Mouse (Mus musculus) neural tube, embryonic 10.5 days (tissue): ENCODE data around the gene Mreg.

Source experiments
- DNase-seq: peaks from one replicate; pipeline ENCODE4 v3.0.0-alpha.2; 2017; ENCODE audit warnings: low spot score; ENCODE audit errors: extremely low spot score

The Mreg gene

DNA sequence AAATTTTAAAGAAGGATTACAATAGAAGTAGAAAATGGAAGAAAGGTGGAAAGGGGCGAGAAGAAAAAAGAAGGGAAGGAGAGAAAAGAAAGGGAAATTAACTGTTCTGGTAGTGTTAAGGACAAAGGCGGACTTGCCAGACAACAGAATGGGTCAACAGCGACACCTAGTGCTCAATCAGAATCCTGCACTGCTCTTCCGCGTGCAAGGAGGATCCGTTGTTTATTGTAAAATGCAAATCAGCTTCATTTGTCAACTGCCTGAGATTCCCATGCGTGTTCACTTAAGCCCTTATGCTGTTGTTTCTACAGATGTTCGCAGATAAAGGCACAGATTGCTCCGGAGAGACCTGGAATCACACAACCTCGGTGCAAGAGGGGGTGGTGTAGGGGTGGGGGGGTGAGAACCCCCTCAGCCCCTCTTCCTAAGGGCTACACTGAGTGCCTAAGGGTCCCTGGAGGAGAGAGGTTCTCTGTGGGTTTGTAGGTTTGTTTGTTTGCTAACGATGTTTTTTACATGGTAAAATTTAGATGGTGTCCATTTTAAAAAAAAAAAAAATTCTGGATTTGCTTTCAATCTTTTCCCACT, 70.1 kb downstream of the Mreg start:
- DNase-seq: peak; percentile 69

DNA sequence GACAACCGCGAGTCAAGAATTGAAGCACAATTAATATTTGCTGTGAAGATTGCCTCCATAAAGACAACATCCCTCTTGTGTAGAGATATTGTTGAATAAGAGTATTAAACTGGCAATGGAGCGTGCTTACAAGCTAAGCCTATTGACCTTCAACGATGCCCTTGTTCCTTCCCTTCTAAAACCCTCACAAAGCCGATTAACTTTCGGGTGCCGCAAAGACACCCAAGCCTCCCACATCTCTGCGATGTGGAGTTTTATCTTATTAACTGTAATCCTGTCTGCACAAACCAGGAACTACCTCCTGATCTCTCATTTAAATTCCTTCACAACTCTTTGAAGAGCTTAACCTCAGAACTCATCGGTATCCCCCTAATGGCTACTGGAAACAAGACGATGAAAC, 76.0 kb downstream of the Mreg start:
- DNase-seq: no peak

DNA sequence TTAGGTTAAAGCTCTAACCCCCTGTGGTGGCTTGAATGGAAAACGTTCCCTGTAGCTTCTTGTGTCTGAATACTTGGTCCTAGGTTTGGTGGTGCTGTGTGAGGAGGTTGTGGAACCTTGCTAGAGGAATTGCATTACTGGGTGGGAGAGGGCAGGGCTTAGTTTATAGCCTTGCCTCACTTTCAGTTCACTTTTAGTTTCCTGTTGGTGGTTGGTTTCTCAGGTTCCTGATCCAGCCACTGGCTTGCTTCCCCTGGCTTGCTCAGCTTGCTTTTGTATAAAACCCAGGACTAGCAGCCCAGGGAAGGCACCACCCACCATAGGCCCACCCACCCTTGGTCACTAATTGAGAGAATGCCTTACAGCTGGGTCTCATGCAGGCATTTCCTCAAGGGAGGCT, 77.6 kb downstream of the Mreg start:
- DNase-seq: no peak

DNA sequence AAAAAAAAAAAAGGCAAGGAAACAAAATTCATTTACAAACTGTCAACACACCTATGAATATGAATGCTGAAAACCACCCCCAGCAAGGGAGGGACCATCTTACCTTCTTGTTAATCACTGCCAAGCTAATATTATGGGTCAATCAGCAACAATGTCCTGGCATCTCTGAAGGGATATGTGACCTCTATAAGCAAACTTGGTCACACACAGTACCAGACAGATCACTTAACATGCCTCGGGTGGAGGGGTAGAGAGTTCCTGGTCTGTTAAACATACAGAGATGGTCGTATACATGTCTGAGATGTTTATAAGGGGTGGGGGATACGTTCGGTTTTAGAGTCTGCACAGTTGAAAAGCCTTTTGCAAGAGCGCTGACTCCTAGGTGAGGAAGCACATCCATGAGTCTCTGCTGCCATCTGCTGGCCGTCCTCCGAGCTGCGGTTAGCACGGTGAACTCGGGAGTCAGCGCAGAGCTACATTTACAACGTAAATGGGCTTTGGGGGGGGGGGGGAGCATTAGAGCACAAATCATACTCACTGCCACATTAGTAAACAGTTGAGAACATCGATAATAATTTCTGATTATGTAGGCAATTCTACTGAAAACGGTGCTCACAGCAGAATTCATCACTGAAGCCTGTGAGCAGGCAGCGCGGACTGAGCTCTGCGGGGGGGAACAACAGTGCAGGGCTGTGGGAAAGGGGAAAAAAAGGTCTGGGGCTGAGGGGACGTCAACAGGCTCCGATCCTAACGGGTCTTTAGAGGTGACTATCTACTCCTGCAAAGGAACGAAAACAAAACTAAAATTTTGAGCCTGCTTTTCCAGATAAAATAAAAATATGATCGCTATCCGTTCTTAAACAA, 88.4 kb downstream of the Mreg start:
- peak; percentile 95 for DNase-seq

DNA sequence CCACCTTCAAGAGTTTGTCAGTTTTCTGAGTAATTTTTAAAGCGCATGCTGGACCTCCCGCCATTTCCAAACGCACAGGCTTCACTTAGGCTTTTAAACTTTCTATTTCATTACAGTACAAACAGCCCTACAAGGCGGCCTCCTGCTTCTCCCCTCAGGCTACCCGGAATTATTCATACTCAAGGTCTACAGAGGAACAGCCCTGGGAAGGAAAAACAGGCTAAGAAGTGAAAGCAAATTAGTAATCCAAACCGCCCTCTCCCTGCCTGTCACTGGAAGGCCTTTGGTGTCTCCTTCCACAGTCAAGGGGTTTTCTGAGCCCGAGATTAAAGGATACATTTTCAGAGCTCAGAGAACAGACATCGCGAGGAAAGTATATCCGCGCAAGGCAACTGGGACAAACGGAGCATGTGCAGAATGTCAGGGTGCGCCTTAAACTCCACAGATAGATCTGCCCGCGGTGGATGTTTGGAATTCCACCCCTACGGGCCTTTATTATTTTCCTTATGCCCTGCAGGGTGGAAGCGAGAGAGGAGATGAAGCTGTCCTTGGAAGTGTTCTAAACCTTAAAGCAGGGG, 90.4 kb downstream of the Mreg start:
- no peak for DNase-seq

DNA sequence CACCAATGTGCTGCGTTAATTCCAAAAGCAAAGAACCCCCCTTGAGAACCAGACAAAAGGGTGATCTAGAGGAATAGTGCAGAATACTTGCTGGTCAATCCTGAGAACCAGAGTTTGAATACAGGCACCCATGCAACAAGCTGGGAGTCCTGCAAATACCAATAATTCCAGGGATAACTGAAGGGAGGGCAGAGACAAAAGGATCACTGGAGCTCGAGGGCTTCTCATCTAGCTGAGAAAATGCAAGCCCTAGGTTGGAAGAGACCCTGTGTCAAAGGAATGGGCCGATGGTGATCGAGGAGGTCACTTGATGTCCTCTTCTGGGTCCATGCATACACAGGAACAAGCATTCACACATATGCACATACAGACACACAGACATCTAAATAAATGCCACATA, 92.1 kb downstream of the Mreg start:
- no peak for DNase-seq

DNA sequence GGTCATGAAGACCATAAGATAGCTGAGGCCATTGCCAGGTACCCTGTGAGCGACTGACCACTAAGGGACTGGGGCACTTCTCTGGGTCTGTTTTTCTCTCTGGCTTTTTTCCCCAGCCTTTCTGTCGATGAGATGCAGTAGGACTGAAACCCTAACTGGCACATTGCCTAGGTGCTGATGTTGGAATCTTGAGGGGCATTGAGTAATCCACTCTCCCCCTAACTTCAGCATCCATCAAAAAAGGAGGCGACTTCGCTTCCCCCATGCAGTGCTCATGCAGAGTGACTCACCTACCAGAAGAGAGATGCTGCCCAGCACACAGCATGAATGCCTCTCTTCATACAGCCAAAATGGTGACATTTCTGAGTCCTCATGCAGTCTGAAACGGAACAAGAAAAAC, 97.9 kb downstream of the Mreg start:
- no peak for DNase-seq
